Mouse (Mus musculus) heart, adult 2 months (tissue): ENCODE measurements at regions not wholly inside any gene's neighbourhood (a gene's known extent, or its start where the extent isn't known, plus 50 kb on each side); places are given as distances from the start of the nearest gene placed in this dataset.

Source experiments
- DNase-seq, 2 experiments: peaks; one replicate each; pipeline ENCODE4 v3.0.0; 2021
- H3K27ac ChIP-seq: fragments of 200-600 bp; 2 replicates; pipeline ENCODE4 v1.8.1; 2022
- H3K27me3 ChIP-seq: fragments of 200-500 bp; 2 replicates; pipeline ENCODE4 v1.6.1; 2012; ENCODE audit warnings: mild to moderate bottlenecking, low read length, inconsistent platforms, mixed read lengths; ENCODE audit not compliant: control insufficient read depth, insufficient read depth
- H3K36me3 ChIP-seq: fragments of 200-500 bp; 2 replicates; pipeline ENCODE4 v1.6.1; 2012; ENCODE audit warnings: low read length, inconsistent platforms; ENCODE audit not compliant: control insufficient read depth, insufficient read depth
- H3K4me1 ChIP-seq: fragments of 200-500 bp; 2 replicates; pipeline ENCODE4 v1.6.1; 2011; ENCODE audit warnings: low read length; ENCODE audit not compliant: control insufficient read depth, insufficient read depth
- H3K4me3 ChIP-seq: fragments of 200-600 bp; 2 replicates; pipeline ENCODE4 v1.8.1; 2022
- H3K79me2 ChIP-seq: fragments of 200-500 bp; replicated peaks from 2 replicates; pipeline ENCODE4 v1.6.1; 2012; ENCODE audit warnings: mild to moderate bottlenecking, inconsistent platforms, low read length, moderate library complexity, mixed read lengths; ENCODE audit not compliant: control insufficient read depth, insufficient read depth
- H3K9ac ChIP-seq: fragments of 200-500 bp; 2 replicates; pipeline ENCODE4 v1.6.1; 2012; ENCODE audit warnings: low read depth, mild to moderate bottlenecking, control low read depth, inconsistent platforms, low read length, mixed read lengths
- CTCF ChIP-seq: fragments of 200-600 bp; IDR thresholded peaks from 2 replicates; pipeline ENCODE4 v1.8.1; 2022; ENCODE audit warnings: antibody characterized with exemption, mild to moderate bottlenecking, moderate library complexity
- EP300 ChIP-seq: fragments of 200-500 bp; IDR thresholded peaks from 2 replicates; pipeline ENCODE4 v1.6.1; 2011; ENCODE audit warnings: low read depth, low read length, control low read depth; ENCODE audit not compliant: insufficient read depth
- POLR2A ChIP-seq: fragments of 200-500 bp; IDR thresholded peaks from 2 replicates; pipeline ENCODE4 v1.6.1; 2011; ENCODE audit warnings: mild to moderate bottlenecking, low read depth, low read length, control low read depth; ENCODE audit not compliant: insufficient read depth
- WGBS: fragments of 180-500 bp; shearing (Covaris S2); methylation state at CpG from one replicate; pipeline ENCODE4 v1.1.7; 2018; 5-methylcytosine and 5-hydroxymethylcytosine counted together
- intact Hi-C: fragments of 180-260 bp; cut with DNase I; formaldehyde crosslinking; loops from one replicate; pipeline ENCODE4 v1.15.1; 2025

- TF ChIP-seq EP300, result no peak
- no peak for TF ChIP-seq CTCF
- TF ChIP-seq POLR2A, result no peak
Measured at GRCm38 (mm10) chr13:35517692-35518091, 141.9 kb upstream of the Cdyl start.

GRCm38 (mm10) chr13:35522272-35522671, 137.4 kb upstream of the Cdyl start:
- H3K9ac ChIP-seq, result no peak overlapping the region
- DNase-seq, result no peak
- H3K79me2 ChIP-seq, result no peaks in the 10 kb centered on the region
- WGBS, result 93% methylated on average over 1 of the region's 1 CpGs
- intact Hi-C loops, result no loop called here
- H3K4me1 ChIP-seq, result no peaks in the 10 kb centered on the region
- no peak for TF ChIP-seq EP300
- TF ChIP-seq CTCF, result no peak
- no peak for TF ChIP-seq POLR2A
- H3K27me3 ChIP-seq, result no peaks in the 10 kb centered on the region
- no peaks in the 10 kb centered on the region for H3K36me3 ChIP-seq
- no peak overlapping the region for H3K4me3 ChIP-seq
- no peak overlapping the region for H3K27ac ChIP-seq

More at GRCm38 (mm10) chr13:35517692-35518091, 141.9 kb upstream of the Cdyl start:
- Histone ChIP-seq H3K4me1 (no peaks in the 10 kb centered on the region; the same call in 1 of the 2 replicates), H3K36me3 (no peaks in the 10 kb centered on the region), H3K4me3 (no peak overlapping the region), H3K27me3 (no peaks in the 10 kb centered on the region), H3K79me2 (no peaks in the 10 kb centered on the region), H3K9ac (no peak overlapping the region), H3K27ac (no peak overlapping the region)
- intact Hi-C loops, result no loop called here
- no peak for DNase-seq
- 86% methylated on average over 3 of the region's 3 CpGs for WGBS

DNA sequence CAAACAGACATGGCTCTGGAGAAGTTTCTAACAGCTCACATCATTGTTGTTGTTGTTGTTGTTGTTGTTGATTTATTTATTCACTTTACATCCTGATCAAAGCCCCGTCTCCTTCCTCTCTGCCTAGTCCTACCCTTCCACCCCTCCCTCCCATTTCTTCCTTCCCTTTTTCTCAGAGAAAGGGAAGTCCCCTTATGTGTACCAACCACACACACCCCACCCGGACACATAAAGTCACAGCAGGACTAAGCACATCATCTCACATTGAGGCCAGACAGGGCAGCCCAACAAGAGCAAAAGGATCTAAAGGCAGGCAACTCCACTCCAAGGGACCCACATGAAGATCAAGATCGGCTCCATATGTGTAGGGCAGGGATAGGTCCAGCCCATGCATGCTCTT, 130.1 kb upstream of the Cdyl start:
- no peak overlapping the region for H3K9ac ChIP-seq
- no peaks in the 10 kb centered on the region for H3K36me3 ChIP-seq
- H3K4me1 ChIP-seq, result no peaks in the 10 kb centered on the region
- no peaks in the 10 kb centered on the region for H3K27me3 ChIP-seq
- TF ChIP-seq CTCF (no peak), POLR2A (no peak), EP300 (no peak)
- no peak overlapping the region for H3K4me3 ChIP-seq
- H3K27ac ChIP-seq, result no peak overlapping the region
- DNase-seq, result no peak
- 86% methylated on average over 3 of the region's 3 CpGs for WGBS
- intact Hi-C loops, result no loop called here
- no peaks in the 10 kb centered on the region for H3K79me2 ChIP-seq

- WGBS, result 70% methylated on average over 7 of the region's 7 CpGs
- Histone ChIP-seq H3K79me2 (no peaks in the 10 kb centered on the region), H3K9ac (no peak overlapping the region), H3K4me3 (no peak overlapping the region), H3K36me3 (no peaks in the 10 kb centered on the region), H3K27me3 (no peaks in the 10 kb centered on the region), H3K4me1 (peaks cover 2% of the 10 kb centered on the region; the same call in 1 of the 2 replicates), H3K27ac (no peak overlapping the region)
- peak in 1 of 2 experiments; percentile 4 for DNase-seq
- no peak for TF ChIP-seq CTCF
- TF ChIP-seq POLR2A, result no peak
- TF ChIP-seq EP300, result no peak
- intact Hi-C loops, result no loop called here
Measured at GRCm38 (mm10) chr13:35537106-35537505, 122.5 kb upstream of the Cdyl start.

DNA sequence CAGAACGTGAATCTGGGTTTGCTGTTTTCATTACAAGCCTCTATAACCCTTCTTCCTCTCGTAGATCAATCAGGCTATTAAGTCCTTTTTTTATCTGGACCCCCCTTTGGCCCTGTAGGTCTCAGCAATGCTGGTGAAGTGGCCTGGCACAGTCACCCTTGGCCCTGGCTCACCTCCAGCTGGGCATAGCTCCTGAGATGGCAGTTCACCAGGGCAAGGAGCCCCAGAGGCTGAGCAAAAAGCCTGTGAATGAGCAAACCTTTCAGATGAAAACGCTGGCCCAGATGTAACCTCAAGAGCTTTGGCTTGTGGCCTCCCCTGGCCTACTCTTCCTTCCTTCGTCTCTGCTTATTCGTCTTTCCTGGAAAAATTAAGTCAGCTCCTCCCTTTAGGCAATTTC, 121.7 kb upstream of the Cdyl start:
- Histone ChIP-seq H3K4me3 (no peak overlapping the region), H3K4me1 (peaks cover 2% of the 10 kb centered on the region; the same call in 1 of the 2 replicates), H3K9ac (no peak overlapping the region), H3K79me2 (no peaks in the 10 kb centered on the region), H3K27ac (peak overlapping the region; percentile 52), H3K27me3 (no peaks in the 10 kb centered on the region), H3K36me3 (no peaks in the 10 kb centered on the region)
- peak; percentile 61 to 63 for DNase-seq
- no peak for TF ChIP-seq POLR2A
- no peak for TF ChIP-seq CTCF
- no peak for TF ChIP-seq EP300
- intact Hi-C loops, result no loop called here
- WGBS, result 39% methylated on average over 5 of the region's 5 CpGs

GRCm38 (mm10) chr13:35540433-35540832, 119.2 kb upstream of the Cdyl start:
- intact Hi-C loops, result no loop called here
- Histone ChIP-seq H3K36me3 (no peaks in the 10 kb centered on the region), H3K27me3 (no peaks in the 10 kb centered on the region), H3K4me1 (peaks cover 2% of the 10 kb centered on the region; the same call in 1 of the 2 replicates), H3K79me2 (no peaks in the 10 kb centered on the region), H3K4me3 (no peak overlapping the region), H3K27ac (no peak overlapping the region), H3K9ac (no peak overlapping the region)
- no peak for DNase-seq
- 96% methylated on average over 2 of the region's 2 CpGs for WGBS
- TF ChIP-seq POLR2A (no peak), CTCF (no peak), EP300 (no peak)
